Mouse (Mus musculus): ENCODE data around the gene Skint4. TPM values are rescaled to one million over a fixed set of nuclear protein-coding genes. Genes with fewer than 3 reads are reported as not detected.

The Skint4 gene
- total RNA-seq (2012; rRNA removed) (not detected in 2 replicates), polyA plus RNA-seq (2012; ENCODE audit: insufficient read depth in 1 of 2, insufficient read length in 2 of 2, low read depth in 1 of 2, low replicate concordance in 2 of 2, missing spikeins in 1 of 2) (not detected)

GRCm38 (mm10) chr4:112071716-112072115 lies at the start of gene Skint4:
Gene Skint4, plus strand, starts transcription at chr4:112072016.
- H3K36me3 ChIP-seq (ENCODE audit: control insufficient read depth in 1 of 2, insufficient read depth in 2 of 2, low read length in 2 of 2): no peaks in the 10 kb centered on the region
- no peak for DNase-seq (ENCODE audit: low read depth, low spot score)

More at GRCm38 (mm10) chr4:112071716-112072115, at the start of gene Skint4:
- no peak within 1 kb of the TSS for H3K9ac ChIP-seq (ENCODE audit: control insufficient read depth, low read depth, low read length, poor library complexity, severe bottlenecking)
- H3K4me1 ChIP-seq (ENCODE audit: control insufficient read depth in 1 of 2, insufficient read depth in 2 of 2, low read length in 2 of 2): no peaks in the 10 kb centered on the region
- no peak within 1 kb of the TSS for H3K4me3 ChIP-seq (ENCODE audit: control insufficient read depth in 1 of 2, insufficient read depth in 1 of 2, low read depth in 2 of 2, low read length in 2 of 2)
- H3K79me2 ChIP-seq (ENCODE audit: control insufficient read depth, insufficient read depth, low read length, poor library complexity): no peaks in the 10 kb centered on the region
- H3K9me3 ChIP-seq (replicated peaks; ENCODE audit: insufficient read depth, low read length): no peaks in the 10 kb centered on the region
- H3K27me3 ChIP-seq (ENCODE audit: control insufficient read depth in 1 of 2, insufficient read depth in 2 of 2, low read length in 2 of 2): no peaks in the 10 kb centered on the region
- TF ChIP-seq GATA1 (IDR thresholded peaks at IDR 0.05; ENCODE audit: low read depth, low read length) (no peak), NELFE (IDR thresholded peaks at IDR 0.05; ENCODE audit: low read depth, low read length) (no peak), E2F4 (IDR thresholded peaks at IDR 0.05; ENCODE audit: borderline replicate concordance, low read depth, low read length) (no peak), CHD1 (IDR thresholded peaks at IDR 0.05; ENCODE audit: low read depth, low read length) (no peak)
- H3K27ac ChIP-seq (ENCODE audit: control insufficient read depth, low read depth, low read length): no peak within 1 kb of the TSS

Other genes starting within 250 kb of the Skint4 start
- not detected in 2 replicates for gene Slc5a9, start 169.1 kb upstream of the Skint4 start, total RNA-seq (2012; rRNA removed)
- not detected for gene Slc5a9, start 169.1 kb upstream of the Skint4 start, polyA plus RNA-seq (2012; ENCODE audit: insufficient read depth in 1 of 2, insufficient read length in 2 of 2, low read depth in 1 of 2, low replicate concordance in 2 of 2, missing spikeins in 1 of 2)
- gene Skint8, start 152.6 kb upstream of the Skint4 start, total RNA-seq (2012; rRNA removed): not detected in 2 replicates
- not detected for gene Skint8, start 152.6 kb upstream of the Skint4 start, polyA plus RNA-seq (2012; ENCODE audit: insufficient read depth in 1 of 2, insufficient read length in 2 of 2, low read depth in 1 of 2, low replicate concordance in 2 of 2, missing spikeins in 1 of 2)
- not detected in 2 replicates for gene Skint7, start 99.1 kb upstream of the Skint4 start, total RNA-seq (2012; rRNA removed)
- gene Skint7, start 99.1 kb upstream of the Skint4 start, polyA plus RNA-seq (2012; ENCODE audit: insufficient read depth in 1 of 2, insufficient read length in 2 of 2, low read depth in 1 of 2, low replicate concordance in 2 of 2, missing spikeins in 1 of 2): not detected
- not detected in 2 replicates for gene Skint1, start 65.7 kb upstream of the Skint4 start, total RNA-seq (2012; rRNA removed)
- gene Skint1, start 65.7 kb upstream of the Skint4 start, polyA plus RNA-seq (2012; ENCODE audit: insufficient read depth in 1 of 2, insufficient read length in 2 of 2, low read depth in 1 of 2, low replicate concordance in 2 of 2, missing spikeins in 1 of 2): not detected
- not detected in 2 replicates for gene Skint3, start 160.2 kb downstream of the Skint4 start, total RNA-seq (2012; rRNA removed)
- not detected for gene Skint3, start 160.2 kb downstream of the Skint4 start, polyA plus RNA-seq (2012; ENCODE audit: insufficient read depth in 1 of 2, insufficient read length in 2 of 2, low read depth in 1 of 2, low replicate concordance in 2 of 2, missing spikeins in 1 of 2)

Data from MEL (cell line).